ENCODE assay signal across 8 mouse cellular contexts in genomic region chr1:91380453-91381090, GRCm38 (mm10). TPM values are rescaled to one million over a fixed set of nuclear protein-coding genes. Genes with fewer than 3 reads are reported as not detected.
DNase-seq lines count a peak whose midpoint lies in the region; ATAC-seq and TF ChIP-seq lines count a peak whose summit lies in the region.

No protein-coding gene starts in this region.

- H3K9ac ChIP-seq in kidney, postnatal 0 days (ENCODE audit: low read depth, low read length), result no peak overlapping the region
- no peak overlapping the region for H3K9ac ChIP-seq in liver, embryonic 13.5 days
- H3K9ac ChIP-seq in neural tube, embryonic 12.5 days, result no peak overlapping the region

- H3K79me3 ChIP-seq in C2C12 (ENCODE audit: low read depth), result no peaks in the 10 kb centered on the region

- no peaks in the 10 kb centered on the region for H3K27me3 ChIP-seq in C2C12 (ENCODE audit: control insufficient read depth, insufficient read depth, insufficient read length)
- H3K27me3 ChIP-seq in kidney, postnatal 0 days (ENCODE audit: insufficient read depth, low read length), result no peaks in the 10 kb centered on the region
- no peaks in the 10 kb centered on the region for H3K27me3 ChIP-seq in liver, embryonic 13.5 days
- H3K27me3 ChIP-seq in neural tube, embryonic 12.5 days (replicated peaks), result no peaks in the 10 kb centered on the region

- H3K27ac ChIP-seq in kidney, postnatal 0 days, result no peak overlapping the region
- no peak overlapping the region for H3K27ac ChIP-seq in liver, embryonic 13.5 days
- H3K27ac ChIP-seq in neural tube, embryonic 12.5 days, result no peak overlapping the region

- no peaks in the 10 kb centered on the region for H3K4me1 ChIP-seq in kidney, postnatal 0 days (replicated peaks; ENCODE audit: insufficient read depth, low read length)
- peaks cover 5% of the 10 kb centered on the region for H3K4me1 ChIP-seq in liver, embryonic 13.5 days (replicated peaks)
- H3K4me1 ChIP-seq in neural tube, embryonic 12.5 days, result no peaks in the 10 kb centered on the region

- 65% methylated on average over 7 of the region's 7 CpGs for WGBS in kidney, postnatal 0 days
- 63% methylated on average over 7 of the region's 7 CpGs for WGBS in liver, embryonic 13.5 days (ENCODE audit: insufficient replicate concordance)
- 63% methylated on average over 7 of the region's 7 CpGs for WGBS in neural tube, embryonic 12.5 days

- no peak overlapping the region for H3ac ChIP-seq in C2C12 (ENCODE audit: control insufficient read depth, insufficient read length, low read depth)

- H3K4me3 ChIP-seq in C2C12 (ENCODE audit: insufficient read depth, poor library complexity, severe bottlenecking), result no peak overlapping the region
- H3K4me3 ChIP-seq in kidney, postnatal 0 days (replicated peaks; ENCODE audit: low read depth, low read length), result no peak overlapping the region
- no peak overlapping the region for H3K4me3 ChIP-seq in liver, embryonic 13.5 days (replicated peaks)
- H3K4me3 ChIP-seq in neural tube, embryonic 12.5 days, result no peak overlapping the region

- peak; percentile 80 for ATAC-seq in activated CD4-positive, CD25-positive, alpha-beta regulatory T cell, adult 4 months
- peak; percentile 95 for ATAC-seq in granulocyte monocyte progenitor cell, adult 5-6 weeks (replicated peaks; ENCODE audit: poor library complexity, severe bottlenecking)
- ATAC-seq in kidney, postnatal 0 days (replicated peaks; ENCODE audit: low FRiP score, low read depth), result no peak; the same call in 1 of the 2 replicates
- ATAC-seq in liver, embryonic 13.5 days (ENCODE audit: low read depth), result peak; percentile 69
- 0 out of 2 replicates have a peak, but pooled peaks have one; percentile 37 for ATAC-seq in neural tube, embryonic 12.5 days (ENCODE audit: low FRiP score, low read depth)

- H3K9me3 ChIP-seq in kidney, postnatal 0 days (replicated peaks; ENCODE audit: low read length), result no peaks in the 10 kb centered on the region
- H3K9me3 ChIP-seq in liver, embryonic 13.5 days (replicated peaks), result no peaks in the 10 kb centered on the region
- H3K9me3 ChIP-seq in neural tube, embryonic 12.5 days, result no peaks in the 10 kb centered on the region

- H3K79me2 ChIP-seq in C2C12 (ENCODE audit: control insufficient read depth, insufficient read depth), result no peaks in the 10 kb centered on the region

- peaks cover 97% of the 10 kb centered on the region for H3K36me3 ChIP-seq in C2C12 (ENCODE audit: control insufficient read depth, insufficient read depth)
- peaks cover 80% of the 10 kb centered on the region for H3K36me3 ChIP-seq in kidney, postnatal 0 days (ENCODE audit: insufficient read depth, low read length)
- peaks cover 96% of the 10 kb centered on the region for H3K36me3 ChIP-seq in liver, embryonic 13.5 days
- peaks cover 93% of the 10 kb centered on the region for H3K36me3 ChIP-seq in neural tube, embryonic 12.5 days

- H3K4me2 ChIP-seq in kidney, postnatal 0 days (ENCODE audit: low read length), result no peak overlapping the region
- H3K4me2 ChIP-seq in liver, embryonic 13.5 days, result no peak overlapping the region
- H3K4me2 ChIP-seq in neural tube, embryonic 12.5 days (replicated peaks), result no peak overlapping the region

- TF ChIP-seq CTCF in C2C12 (IDR thresholded peaks at IDR 0.05; ENCODE audit: control insufficient read depth, insufficient read depth, insufficient read length), result peak; percentile 47
- TF ChIP-seq CTCF in kidney, postnatal 0 days (IDR thresholded peaks at IDR 0.05; ENCODE audit: low read depth), result peak; percentile 89

- DNase-seq in embryo, embryonic 10 days (ENCODE audit: low spot score), result peak; percentile 93
- peak; percentile 88 for DNase-seq in kidney, postnatal 0 days (ENCODE audit: low spot score)
- DNase-seq in liver, embryonic 13.5 days, result peak; percentile 62
- peak; percentile 68 for DNase-seq in thymus, postnatal 0 days (ENCODE audit: low spot score)

TF ChIP-seq in C2C12, 6 proteins besides CTCF, POLR2A, EP300 and RAD21:
- TF ChIP-seq CEBPB (IDR thresholded peaks at IDR 0.05; ENCODE audit: low read depth) (peak; percentile 56), MAX (IDR thresholded peaks at IDR 0.05) (no peak), USF1 (IDR thresholded peaks at IDR 0.05; ENCODE audit: low read depth) (no peak), FOSL1 (IDR thresholded peaks at IDR 0.05; ENCODE audit: insufficient read depth, low read length, poor library complexity, severe bottlenecking) (no peak)
TF ChIP-seq in C2C12: peak in this region for 1.

RNA-seq across cellular contexts. Expression of gene Erfe, which starts 14.3 kb away (rescaled TPM):
- 7.3 TPM for polyA plus RNA-seq in C2C12 (2012; fragmentation: generic; extraction: Trizol)
- polyA plus RNA-seq in activated CD4-positive, CD25-positive, alpha-beta regulatory T cell, adult 4 months (2017; shearing (Covaris generic)), result not detected
- 0.24 TPM in 1 of 2 replicates, not detected in the other for total RNA-seq in granulocyte monocyte progenitor cell, adult 5-6 weeks (2014; fragmentation: Nextera tagmentation)
- 0.26 TPM in 1 of 2 replicates, not detected in the other for total RNA-seq in granulocyte monocyte progenitor cell, adult 5-6 weeks (2017)
- 0.84 and 1.2 TPM in 2 replicates for polyA plus RNA-seq in kidney, postnatal 0 days (2015; fragmentation: Nextera tagmentation; extraction: Ambion mirVana)
- polyA plus RNA-seq in liver, embryonic 13.5 days (2015; fragmentation: Nextera tagmentation; extraction: Ambion mirVana), result 4.5 and 4.7 TPM in 2 replicates
- polyA plus RNA-seq in neural tube, embryonic 12.5 days (2016; fragmentation: Nextera tagmentation; extraction: Ambion mirVana), result 0.19 and 0.33 TPM in 2 replicates
- 1.1 and 1.3 TPM in 2 replicates for polyA plus RNA-seq in thymus, postnatal 0 days (2015; fragmentation: Nextera tagmentation; extraction: Ambion mirVana)

RNA-seq across cellular contexts. Expression of gene Ilkap, which starts 18.0 kb away (rescaled TPM):
- polyA plus RNA-seq in C2C12 (2012; fragmentation: generic; extraction: Trizol), result 77.6 TPM
- 10 to 100 TPM; 37.7 to 41.9 TPM for polyA plus RNA-seq in activated CD4-positive, CD25-positive, alpha-beta regulatory T cell, adult 4 months (2017; shearing (Covaris generic))
- total RNA-seq in granulocyte monocyte progenitor cell, adult 5-6 weeks (2014; fragmentation: Nextera tagmentation), result 108 and 113 TPM in 2 replicates
- total RNA-seq in granulocyte monocyte progenitor cell, adult 5-6 weeks (2017), result 109 and 111 TPM in 2 replicates
- 91.0 and 99.8 TPM in 2 replicates for polyA plus RNA-seq in kidney, postnatal 0 days (2015; fragmentation: Nextera tagmentation; extraction: Ambion mirVana)
- polyA plus RNA-seq in liver, embryonic 13.5 days (2015; fragmentation: Nextera tagmentation; extraction: Ambion mirVana), result 86.5 and 95.8 TPM in 2 replicates
- 148 and 153 TPM in 2 replicates for polyA plus RNA-seq in neural tube, embryonic 12.5 days (2016; fragmentation: Nextera tagmentation; extraction: Ambion mirVana)
- polyA plus RNA-seq in thymus, postnatal 0 days (2015; fragmentation: Nextera tagmentation; extraction: Ambion mirVana), result 129 and 133 TPM in 2 replicates

RNA-seq across cellular contexts. Expression of gene Klhl30, which starts 29.8 kb away (rescaled TPM):
- 31.3 TPM for polyA plus RNA-seq in C2C12 (2012; fragmentation: generic; extraction: Trizol)
- not detected for polyA plus RNA-seq in activated CD4-positive, CD25-positive, alpha-beta regulatory T cell, adult 4 months (2017; shearing (Covaris generic))
- total RNA-seq in granulocyte monocyte progenitor cell, adult 5-6 weeks (2014; fragmentation: Nextera tagmentation), result not detected in 2 replicates
- not detected in 2 replicates for total RNA-seq in granulocyte monocyte progenitor cell, adult 5-6 weeks (2017)
- 0.22 and 0.39 TPM in 2 replicates for polyA plus RNA-seq in kidney, postnatal 0 days (2015; fragmentation: Nextera tagmentation; extraction: Ambion mirVana)
- polyA plus RNA-seq in liver, embryonic 13.5 days (2015; fragmentation: Nextera tagmentation; extraction: Ambion mirVana), result 0.10 TPM in 2 replicates
- polyA plus RNA-seq in neural tube, embryonic 12.5 days (2016; fragmentation: Nextera tagmentation; extraction: Ambion mirVana), result 0.39 and 0.55 TPM in 2 replicates
- polyA plus RNA-seq in thymus, postnatal 0 days (2015; fragmentation: Nextera tagmentation; extraction: Ambion mirVana), result 0.27 and 0.55 TPM in 2 replicates

RNA-seq across cellular contexts. Expression of gene Hes6, which starts 33.3 kb away (rescaled TPM):
- polyA plus RNA-seq in C2C12 (2012; fragmentation: generic; extraction: Trizol), result 87.2 TPM
- 10 to 100 TPM; 14.6 to 17.3 TPM for polyA plus RNA-seq in activated CD4-positive, CD25-positive, alpha-beta regulatory T cell, adult 4 months (2017; shearing (Covaris generic))
- total RNA-seq in granulocyte monocyte progenitor cell, adult 5-6 weeks (2014; fragmentation: Nextera tagmentation), result 45.9 and 51.9 TPM in 2 replicates
- total RNA-seq in granulocyte monocyte progenitor cell, adult 5-6 weeks (2017), result 29.1 TPM in 2 replicates
- 60.6 and 62.2 TPM in 2 replicates for polyA plus RNA-seq in kidney, postnatal 0 days (2015; fragmentation: Nextera tagmentation; extraction: Ambion mirVana)
- polyA plus RNA-seq in liver, embryonic 13.5 days (2015; fragmentation: Nextera tagmentation; extraction: Ambion mirVana), result 21.9 and 22.5 TPM in 2 replicates
- polyA plus RNA-seq in neural tube, embryonic 12.5 days (2016; fragmentation: Nextera tagmentation; extraction: Ambion mirVana), result 360 and 364 TPM in 2 replicates
- polyA plus RNA-seq in thymus, postnatal 0 days (2015; fragmentation: Nextera tagmentation; extraction: Ambion mirVana), result 216 and 236 TPM in 2 replicates

RNA-seq across cellular contexts. Expression of gene Espnl, which starts 58.7 kb away (rescaled TPM):
- polyA plus RNA-seq in C2C12 (2012; fragmentation: generic; extraction: Trizol), result 0.15 TPM
- polyA plus RNA-seq in activated CD4-positive, CD25-positive, alpha-beta regulatory T cell, adult 4 months (2017; shearing (Covaris generic)), result not detected
- 0.17 and 0.95 TPM in 2 replicates for total RNA-seq in granulocyte monocyte progenitor cell, adult 5-6 weeks (2014; fragmentation: Nextera tagmentation)
- 0.22 and 0.26 TPM in 2 replicates for total RNA-seq in granulocyte monocyte progenitor cell, adult 5-6 weeks (2017)
- polyA plus RNA-seq in kidney, postnatal 0 days (2015; fragmentation: Nextera tagmentation; extraction: Ambion mirVana), result 0.05 and 0.09 TPM in 2 replicates
- not detected in 2 replicates for polyA plus RNA-seq in liver, embryonic 13.5 days (2015; fragmentation: Nextera tagmentation; extraction: Ambion mirVana)
- polyA plus RNA-seq in neural tube, embryonic 12.5 days (2016; fragmentation: Nextera tagmentation; extraction: Ambion mirVana), result 0.13 TPM in 2 replicates
- polyA plus RNA-seq in thymus, postnatal 0 days (2015; fragmentation: Nextera tagmentation; extraction: Ambion mirVana), result 0.19 and 0.20 TPM in 2 replicates

Comparison
In these comparisons a context has a peak if more than half of its experiments do, and no peak if none do; other contexts are left out.
1. RNA of gene Klhl30, which starts 29.8 kb away (polyA plus RNA-seq): 31.3 TPM in C2C12 (single experiment); 0.22 to 0.39 TPM in kidney, postnatal 0 days, 0.39 to 0.55 TPM in neural tube, embryonic 12.5 days, 0.27 to 0.55 TPM in thymus, postnatal 0 days, 0.10 TPM in liver, embryonic 13.5 days and not detected in activated CD4-positive, CD25-positive, alpha-beta regulatory T cell, adult 4 months; every median in the first group is over 10 times any median in the second.
2. Peak in every context shown above with its lines, with median percentiles within 50 percentile points of each other: DNase-seq.